Mouse (Mus musculus): Measurements from ENCODE around the gene Fbxw8. TPM values are rescaled to one million over a fixed set of nuclear protein-coding genes. Genes with fewer than 3 reads are reported as not detected.
A peak's percentile ranks its signal among the peaks of the same experiment; 100 is the strongest.

Fbxw8 gene
- polyA plus RNA-seq, 1 experiment from 2014 or later, result 21.4 TPM

DNA sequence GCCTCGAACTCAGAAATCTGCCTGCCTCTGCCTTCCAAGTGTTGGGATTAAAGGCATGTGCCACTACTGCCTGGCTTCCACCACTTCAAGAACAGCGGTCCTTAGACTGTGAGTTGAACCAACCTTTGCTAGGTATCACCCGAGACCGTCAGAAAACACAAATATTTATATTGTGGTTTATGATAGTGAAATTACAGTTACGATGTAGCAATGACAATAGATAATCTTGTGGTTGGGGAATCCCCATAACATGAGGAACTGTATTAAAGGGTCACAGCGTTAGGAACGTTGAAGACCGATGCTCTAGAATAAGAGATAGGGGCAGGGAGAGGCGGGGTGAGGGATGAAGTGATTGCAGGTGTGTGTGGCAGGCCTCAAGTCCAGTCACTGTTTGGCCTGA is 109.9 kb downstream of the Fbxw8 start:
- Histone ChIP-seq H3K27ac (ENCODE audit: low read depth, low read length) (no peak overlapping the region), H3K4me3 (ENCODE audit: low read depth, low read length) (no peak overlapping the region), H3K9ac (ENCODE audit: low read depth, low read length) (no peak overlapping the region), H3K4me2 (replicated peaks; ENCODE audit: low read depth, low read length) (no peak overlapping the region), H3K36me3 (ENCODE audit: control insufficient read depth, insufficient read depth, low read length) (no peaks in the 10 kb centered on the region), H3K9me3 (ENCODE audit: control insufficient read depth, low read length) (no peaks in the 10 kb centered on the region), H3K27me3 (ENCODE audit: control insufficient read depth, insufficient read depth, low read length) (no peaks in the 10 kb centered on the region), H3K4me1 (replicated peaks; ENCODE audit: control insufficient read depth, insufficient read depth, low read length) (no peaks in the 10 kb centered on the region)
- ATAC-seq (ENCODE audit: low FRiP score) (no peak), DNase-seq (ENCODE audit: low spot score) (no peak)
- 92% methylated on average over 9 of the region's 9 CpGs for WGBS

GRCm38 (mm10) chr5:118044907-118045306 is 110.4 kb downstream of the Fbxw8 start:
- Histone ChIP-seq H3K4me1 (replicated peaks; ENCODE audit: control insufficient read depth, insufficient read depth, low read length) (no peaks in the 10 kb centered on the region), H3K4me3 (ENCODE audit: low read depth, low read length) (no peak overlapping the region), H3K9me3 (ENCODE audit: control insufficient read depth, low read length) (no peaks in the 10 kb centered on the region), H3K4me2 (replicated peaks; ENCODE audit: low read depth, low read length) (no peak overlapping the region), H3K9ac (ENCODE audit: low read depth, low read length) (no peak overlapping the region), H3K27ac (ENCODE audit: low read depth, low read length) (no peak overlapping the region), H3K27me3 (ENCODE audit: control insufficient read depth, insufficient read depth, low read length) (no peaks in the 10 kb centered on the region), H3K36me3 (ENCODE audit: control insufficient read depth, insufficient read depth, low read length) (no peaks in the 10 kb centered on the region)
- 93% methylated on average over 6 of the region's 6 CpGs for WGBS
- no peak for ATAC-seq (ENCODE audit: low FRiP score)
- no peak for DNase-seq (ENCODE audit: low spot score)

GRCm38 (mm10) chr5:118043761-118044160 is 111.5 kb downstream of the Fbxw8 start:
- Histone ChIP-seq H3K36me3 (ENCODE audit: control insufficient read depth, insufficient read depth, low read length) (no peaks in the 10 kb centered on the region), H3K27ac (ENCODE audit: low read depth, low read length) (no peak overlapping the region), H3K4me2 (replicated peaks; ENCODE audit: low read depth, low read length) (no peak overlapping the region), H3K4me1 (replicated peaks; ENCODE audit: control insufficient read depth, insufficient read depth, low read length) (no peaks in the 10 kb centered on the region), H3K27me3 (ENCODE audit: control insufficient read depth, insufficient read depth, low read length) (no peaks in the 10 kb centered on the region), H3K9me3 (ENCODE audit: control insufficient read depth, low read length) (no peaks in the 10 kb centered on the region), H3K4me3 (ENCODE audit: low read depth, low read length) (no peak overlapping the region), H3K9ac (ENCODE audit: low read depth, low read length) (no peak overlapping the region)
- 83% methylated on average over 4 of the region's 4 CpGs for WGBS
- no peak for DNase-seq (ENCODE audit: low spot score)
- ATAC-seq (ENCODE audit: low FRiP score), result no peak

DNA sequence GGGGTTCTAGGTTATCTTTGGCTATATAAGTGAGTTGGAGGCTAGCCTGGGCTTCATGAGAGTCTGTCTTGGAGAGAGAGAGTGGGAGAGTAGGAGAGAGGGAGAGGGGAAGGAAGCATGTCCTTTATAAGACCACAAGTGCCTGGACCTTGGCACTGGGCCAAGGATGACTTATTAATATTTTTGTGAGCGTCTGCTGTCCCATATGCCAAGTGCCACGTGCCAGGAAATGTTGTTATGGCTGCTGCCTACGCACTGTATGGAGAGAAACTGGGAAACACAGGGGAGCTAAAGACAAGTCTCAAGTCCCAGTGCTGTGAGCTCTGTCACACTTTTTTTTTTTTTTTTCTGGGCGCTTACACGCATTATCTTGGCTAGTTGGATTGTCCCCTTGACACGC is 112.7 kb downstream of the Fbxw8 start:
- Histone ChIP-seq H3K9ac (ENCODE audit: low read depth, low read length) (no peak overlapping the region), H3K4me3 (ENCODE audit: low read depth, low read length) (no peak overlapping the region), H3K27me3 (ENCODE audit: control insufficient read depth, insufficient read depth, low read length) (no peaks in the 10 kb centered on the region), H3K36me3 (ENCODE audit: control insufficient read depth, insufficient read depth, low read length) (no peaks in the 10 kb centered on the region), H3K9me3 (ENCODE audit: control insufficient read depth, low read length) (no peaks in the 10 kb centered on the region), H3K4me2 (replicated peaks; ENCODE audit: low read depth, low read length) (no peak overlapping the region), H3K4me1 (replicated peaks; ENCODE audit: control insufficient read depth, insufficient read depth, low read length) (no peaks in the 10 kb centered on the region), H3K27ac (ENCODE audit: low read depth, low read length) (no peak overlapping the region)
- 92% methylated on average over 6 of the region's 6 CpGs for whole genome bisulfite sequencing
- DNase-seq (ENCODE audit: low spot score), result no peak
- ATAC-seq (ENCODE audit: low FRiP score), result no peak

DNA sequence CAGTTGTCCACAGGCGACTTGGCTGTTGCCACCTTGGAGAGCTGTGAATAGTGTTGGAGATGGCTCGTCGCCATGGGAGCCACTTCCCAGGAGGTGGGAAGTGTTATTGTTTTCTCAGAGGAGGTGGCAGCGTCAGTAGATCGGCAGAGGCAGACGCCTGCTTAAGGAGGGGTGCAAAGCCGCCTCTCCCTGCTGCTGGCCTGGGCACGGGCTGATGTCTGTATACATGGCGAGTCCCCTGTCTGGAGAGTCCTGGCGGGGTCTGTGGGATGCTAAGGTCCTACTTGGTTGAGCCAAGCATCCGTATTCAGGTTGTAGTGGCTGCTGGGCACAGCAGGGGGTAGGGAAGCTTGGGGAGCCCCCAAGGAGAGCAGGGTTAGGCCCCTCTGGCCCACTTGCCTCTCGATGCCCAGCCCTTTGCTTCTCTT is 116.0 kb downstream of the Fbxw8 start:
- DNase-seq (ENCODE audit: low spot score) (no peak), ATAC-seq (ENCODE audit: low FRiP score) (no peak)
- Histone ChIP-seq H3K4me1 (replicated peaks; ENCODE audit: control insufficient read depth, insufficient read depth, low read length) (no peaks in the 10 kb centered on the region), H3K27me3 (ENCODE audit: control insufficient read depth, insufficient read depth, low read length) (no peaks in the 10 kb centered on the region), H3K36me3 (ENCODE audit: control insufficient read depth, insufficient read depth, low read length) (no peaks in the 10 kb centered on the region), H3K4me2 (replicated peaks; ENCODE audit: low read depth, low read length) (no peak overlapping the region), H3K9me3 (ENCODE audit: control insufficient read depth, low read length) (no peaks in the 10 kb centered on the region), H3K27ac (ENCODE audit: low read depth, low read length) (no peak overlapping the region), H3K4me3 (ENCODE audit: low read depth, low read length) (no peak overlapping the region), H3K9ac (ENCODE audit: low read depth, low read length) (no peak overlapping the region)
- 26% methylated on average over 12 of the region's 12 CpGs for WGBS

DNA sequence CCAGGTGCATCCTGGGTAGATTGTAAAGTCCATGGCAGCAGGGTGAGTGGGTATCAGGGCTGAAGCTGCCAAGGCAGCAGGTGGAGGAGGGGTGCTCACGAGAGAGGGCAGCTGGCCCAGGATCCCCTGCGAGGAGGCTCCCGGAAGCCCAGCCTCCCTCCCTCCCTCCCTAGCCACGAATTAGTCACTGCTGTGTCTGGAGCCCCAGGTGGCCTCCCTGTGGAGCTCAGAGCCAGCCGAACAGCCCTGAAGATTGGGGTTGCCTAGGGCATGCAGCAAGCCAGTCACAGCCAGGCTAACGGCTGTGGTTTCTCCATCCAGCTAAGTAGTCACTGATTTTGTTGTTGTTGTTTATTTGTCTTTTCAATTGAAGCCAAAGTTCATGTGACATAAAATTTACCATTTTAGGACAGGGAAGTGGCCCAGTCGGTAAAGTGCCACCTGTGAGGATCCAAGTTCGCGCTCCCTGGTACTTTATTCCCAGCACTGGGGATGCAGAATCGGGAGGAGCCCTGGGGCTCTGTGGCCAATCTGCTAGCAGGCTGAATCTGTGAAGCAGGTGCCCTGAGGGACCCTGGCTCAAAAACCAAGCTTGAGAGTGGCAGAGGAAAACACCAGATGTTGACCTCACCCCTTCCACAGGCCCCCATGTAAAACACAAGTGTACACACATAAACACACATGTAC is 117.3 kb downstream of the Fbxw8 start:
- Histone ChIP-seq H3K4me1 (replicated peaks; ENCODE audit: control insufficient read depth, insufficient read depth, low read length) (no peaks in the 10 kb centered on the region), H3K36me3 (ENCODE audit: control insufficient read depth, insufficient read depth, low read length) (no peaks in the 10 kb centered on the region), H3K27ac (ENCODE audit: low read depth, low read length) (0 out of 2 replicates have a peak overlapping the region, but pooled peaks have one; percentile 24), H3K9ac (ENCODE audit: low read depth, low read length) (no peak overlapping the region), H3K27me3 (ENCODE audit: control insufficient read depth, insufficient read depth, low read length) (no peaks in the 10 kb centered on the region), H3K4me3 (ENCODE audit: low read depth, low read length) (no peak overlapping the region), H3K4me2 (replicated peaks; ENCODE audit: low read depth, low read length) (0 out of 2 replicates have a peak overlapping the region, but pooled peaks have one; percentile 20), H3K9me3 (ENCODE audit: control insufficient read depth, low read length) (no peaks in the 10 kb centered on the region)
- WGBS, result 11% methylated on average over 10 of the region's 10 CpGs
- peak; percentile 68 for DNase-seq (ENCODE audit: low spot score)
- peak; percentile 80 for ATAC-seq (ENCODE audit: low FRiP score)

GRCm38 (mm10) chr5:118036888-118037797 is 118.1 kb downstream of the Fbxw8 start:
- no peak overlapping the region for H3K9ac ChIP-seq (ENCODE audit: low read depth, low read length)
- no peak overlapping the region; the same call in 1 of the 2 replicates for H3K27ac ChIP-seq (ENCODE audit: low read depth, low read length)
- H3K4me1 ChIP-seq (replicated peaks; ENCODE audit: control insufficient read depth, insufficient read depth, low read length), result no peaks in the 10 kb centered on the region
- DNase-seq (ENCODE audit: low spot score) (no peak), ATAC-seq (ENCODE audit: low FRiP score) (peak; percentile 40; the same call in 1 of the 2 replicates)
- no peaks in the 10 kb centered on the region for H3K9me3 ChIP-seq (ENCODE audit: control insufficient read depth, low read length)
- peak overlapping the region; percentile 20 for H3K4me2 ChIP-seq (replicated peaks; ENCODE audit: low read depth, low read length)
- no peaks in the 10 kb centered on the region for H3K36me3 ChIP-seq (ENCODE audit: control insufficient read depth, insufficient read depth, low read length)
- no peak overlapping the region for H3K4me3 ChIP-seq (ENCODE audit: low read depth, low read length)
- 41% methylated on average over 25 of the region's 25 CpGs for WGBS
- no peaks in the 10 kb centered on the region for H3K27me3 ChIP-seq (ENCODE audit: control insufficient read depth, insufficient read depth, low read length)

GRCm38 (mm10) chr5:118035786-118036185 is 119.5 kb downstream of the Fbxw8 start:
- no peak for ATAC-seq (ENCODE audit: low FRiP score)
- no peak overlapping the region for H3K9ac ChIP-seq (ENCODE audit: low read depth, low read length)
- H3K27me3 ChIP-seq (ENCODE audit: control insufficient read depth, insufficient read depth, low read length), result no peaks in the 10 kb centered on the region
- DNase-seq (ENCODE audit: low spot score), result no peak
- WGBS, result 68% methylated on average over 3 of the region's 3 CpGs
- no peak overlapping the region for H3K27ac ChIP-seq (ENCODE audit: low read depth, low read length)
- H3K4me1 ChIP-seq (replicated peaks; ENCODE audit: control insufficient read depth, insufficient read depth, low read length), result no peaks in the 10 kb centered on the region
- no peaks in the 10 kb centered on the region for H3K36me3 ChIP-seq (ENCODE audit: control insufficient read depth, insufficient read depth, low read length)
- H3K4me2 ChIP-seq (replicated peaks; ENCODE audit: low read depth, low read length), result no peak overlapping the region
- H3K4me3 ChIP-seq (ENCODE audit: low read depth, low read length), result no peak overlapping the region
- H3K9me3 ChIP-seq (ENCODE audit: control insufficient read depth, low read length), result no peaks in the 10 kb centered on the region
